Mouse (Mus musculus) heart, adult 2 months (tissue): ENCODE data around the gene Hes7.

Experiments
- CTCF ChIP-seq: fragments of 200-600 bp; IDR thresholded peaks from 2 replicates; pipeline ENCODE4 v1.8.1; 2022; ENCODE audit warnings: antibody characterized with exemption, mild to moderate bottlenecking, moderate library complexity
- EP300 ChIP-seq: fragments of 200-500 bp; IDR thresholded peaks from 2 replicates; pipeline ENCODE4 v1.6.1; 2011; ENCODE audit warnings: low read depth, low read length, control low read depth; ENCODE audit not compliant: insufficient read depth

DNA sequence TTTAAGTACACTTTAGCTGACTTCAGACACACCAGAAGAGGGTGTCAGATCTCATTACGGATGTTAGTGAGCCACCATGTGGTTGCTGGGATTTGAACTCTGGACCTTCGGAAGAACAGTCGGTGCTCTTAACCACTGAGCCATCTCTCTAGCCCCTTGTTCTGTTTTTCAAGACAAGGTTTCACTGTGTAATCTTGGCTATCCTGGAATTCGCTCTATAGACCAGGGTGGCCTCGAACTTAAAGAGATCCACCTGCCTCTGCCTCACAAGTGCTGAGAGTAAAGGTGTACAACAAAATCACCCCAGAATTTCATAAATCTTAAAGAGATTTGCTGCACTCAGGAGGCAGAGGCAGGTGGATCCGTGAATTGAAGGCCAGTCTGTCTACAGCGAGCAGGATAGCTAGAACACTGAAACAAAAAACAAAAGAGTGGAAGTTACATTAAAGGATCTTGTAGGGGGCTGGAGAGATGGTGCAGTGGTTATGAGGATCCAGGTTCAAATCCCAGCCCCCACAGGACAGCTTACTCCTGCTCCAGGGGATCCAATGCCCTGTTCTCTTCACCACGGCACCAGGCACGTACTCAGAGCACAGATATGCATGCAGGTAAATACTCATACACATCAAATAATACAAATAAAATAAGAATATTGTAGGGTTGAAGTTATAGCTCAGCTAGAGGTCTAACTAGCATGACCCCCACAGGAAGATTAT lies 44.3 kb upstream of the Hes7 start:
- TF ChIP-seq CTCF (no peak), EP300 (no peak)
